Mouse (Mus musculus): Measurements from ENCODE around the gene Krt20.

Krt20 gene

DNA sequence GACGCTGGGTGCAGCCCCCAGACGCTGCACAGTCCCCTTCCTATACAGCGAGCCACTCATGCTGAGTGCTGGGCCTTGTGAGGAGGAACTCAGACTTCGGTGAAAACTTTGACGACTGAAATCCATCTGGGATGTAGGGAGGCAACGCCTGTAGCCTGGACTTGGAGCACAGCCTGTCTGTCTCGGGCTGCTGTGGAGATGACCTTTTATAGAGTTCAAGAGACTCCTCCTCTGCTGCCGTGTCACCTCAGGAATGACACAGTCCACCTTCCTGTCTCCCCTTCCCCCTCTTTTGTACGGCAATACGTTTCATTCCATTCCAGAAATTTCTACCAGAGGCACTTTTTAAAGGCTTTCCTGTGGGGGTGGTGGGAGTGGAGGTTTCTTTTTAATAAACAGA is at the start of gene Krt20:
Gene Krt20 (minus strand): TSS at position 179 of the 400 bp plus-strand sequence.
- DNase-seq: no peak

DNA sequence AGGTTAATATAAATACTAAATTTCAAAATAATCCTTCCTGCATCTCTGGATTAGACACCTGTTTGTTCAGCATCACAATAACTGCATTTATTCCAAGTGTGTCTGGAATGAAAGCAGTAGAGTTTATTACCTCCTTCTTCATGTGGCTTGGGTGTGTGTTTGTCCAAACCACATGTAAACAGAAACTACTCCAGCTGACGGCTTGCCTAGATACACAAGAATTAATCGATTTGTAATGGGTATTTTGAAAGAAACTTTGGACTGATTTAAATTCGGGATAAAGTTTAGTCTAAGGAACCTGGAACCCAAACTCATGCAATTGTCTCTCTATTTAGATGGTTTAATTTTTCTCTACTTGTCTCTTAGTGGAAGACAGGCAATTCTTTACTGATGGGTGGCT is 37.0 kb upstream of the Krt20 start:
- DNase-seq: no peak

DNA sequence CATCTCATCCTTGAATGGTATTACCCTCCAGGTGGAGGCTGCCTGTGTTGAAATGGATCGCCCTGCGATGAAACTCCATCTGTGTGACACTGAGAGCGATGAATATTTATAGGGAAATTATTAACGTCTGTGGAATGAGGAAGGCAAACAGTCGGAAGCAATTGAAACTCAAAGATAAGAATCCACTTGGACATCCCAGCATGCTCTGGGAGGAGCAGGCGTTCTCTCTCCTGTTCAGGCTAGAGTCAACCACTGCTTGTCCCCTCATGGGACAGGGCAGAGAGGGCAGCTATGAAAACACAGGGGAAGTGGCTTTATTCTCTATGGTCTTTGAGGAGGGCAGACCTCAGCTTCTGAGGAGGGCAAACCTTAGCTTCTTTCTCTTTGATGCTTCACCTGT is 35.5 kb upstream of the Krt20 start:
- no peak for DNase-seq

DNA sequence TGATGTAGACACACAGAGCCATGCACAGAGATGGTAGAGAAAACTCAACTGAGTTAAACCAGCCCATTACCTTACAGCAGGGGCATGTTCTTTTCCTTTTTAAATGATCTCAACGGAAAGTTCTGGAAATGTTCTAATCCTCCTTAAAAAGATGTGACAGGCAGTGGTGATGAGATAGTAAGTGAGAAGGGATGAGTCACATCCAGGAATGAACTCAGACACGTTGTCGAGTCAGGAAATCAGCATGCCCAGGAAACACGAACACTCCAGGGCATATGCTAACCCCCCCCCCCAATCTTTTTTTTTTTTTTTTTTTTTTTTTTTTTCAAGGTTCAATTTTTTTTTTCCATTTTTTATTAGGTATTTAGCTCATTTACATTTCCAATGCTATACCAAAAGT is 34.5 kb upstream of the Krt20 start:
- DNase-seq: no peak

DNA sequence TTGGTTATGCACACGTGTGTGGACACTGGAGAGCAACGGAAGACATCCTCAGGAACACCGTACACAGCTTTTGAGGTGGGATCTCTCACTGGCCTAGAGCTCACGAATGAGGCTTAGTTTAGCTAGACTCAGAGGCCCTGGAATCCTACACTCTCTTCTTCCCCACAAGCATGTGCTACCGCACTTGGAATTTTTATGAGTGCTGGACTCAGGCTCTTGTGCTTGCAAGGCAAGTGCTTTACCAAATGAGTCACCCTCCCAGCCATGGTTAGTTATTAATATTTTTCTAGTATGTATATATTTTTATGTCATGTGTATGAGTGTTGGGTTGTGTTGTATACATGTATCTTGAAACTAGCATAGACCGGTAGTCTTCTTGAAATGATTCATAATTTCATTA is 34.0 kb upstream of the Krt20 start:
- no peak for DNase-seq

DNA sequence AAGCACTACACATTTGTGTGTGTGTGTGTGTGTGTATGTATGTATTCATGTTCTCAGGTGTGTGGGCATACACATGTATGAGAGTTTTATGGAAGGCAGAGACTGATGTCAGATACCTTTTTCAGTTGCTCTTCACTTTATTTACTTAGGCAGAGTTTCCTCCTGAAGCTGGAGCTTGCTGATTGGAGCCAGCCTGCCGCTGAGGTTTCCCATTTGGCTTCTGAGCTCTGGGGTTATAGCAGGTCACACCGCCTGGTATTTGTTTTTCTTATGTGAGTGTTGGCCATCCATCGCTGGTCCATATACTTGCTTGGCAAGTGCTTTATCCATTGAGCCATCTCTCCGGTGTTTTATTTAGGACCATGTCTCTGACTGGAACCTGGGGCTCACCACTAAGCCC is 31.3 kb upstream of the Krt20 start:
- no peak for DNase-seq

DNA sequence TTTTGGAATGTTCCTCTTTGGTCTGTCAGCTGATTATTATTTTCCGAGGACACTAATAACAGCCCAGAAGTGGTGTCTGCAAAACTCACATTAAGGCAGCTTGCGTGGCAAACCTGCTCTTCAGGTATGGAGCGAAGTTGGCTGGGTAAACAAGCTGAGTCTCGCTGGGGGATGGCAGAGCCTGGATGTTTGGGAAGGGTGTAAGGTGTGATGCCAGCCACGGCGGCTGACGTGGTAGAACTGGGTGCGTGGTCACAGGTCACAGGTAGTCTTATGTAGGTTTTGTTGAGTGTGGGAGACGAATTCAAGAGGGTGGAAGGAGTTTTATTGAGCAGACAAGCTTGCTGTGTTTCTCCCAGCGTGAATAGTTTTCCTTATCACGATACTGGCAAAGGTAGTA is 30.6 kb upstream of the Krt20 start:
- DNase-seq: no peak

DNA sequence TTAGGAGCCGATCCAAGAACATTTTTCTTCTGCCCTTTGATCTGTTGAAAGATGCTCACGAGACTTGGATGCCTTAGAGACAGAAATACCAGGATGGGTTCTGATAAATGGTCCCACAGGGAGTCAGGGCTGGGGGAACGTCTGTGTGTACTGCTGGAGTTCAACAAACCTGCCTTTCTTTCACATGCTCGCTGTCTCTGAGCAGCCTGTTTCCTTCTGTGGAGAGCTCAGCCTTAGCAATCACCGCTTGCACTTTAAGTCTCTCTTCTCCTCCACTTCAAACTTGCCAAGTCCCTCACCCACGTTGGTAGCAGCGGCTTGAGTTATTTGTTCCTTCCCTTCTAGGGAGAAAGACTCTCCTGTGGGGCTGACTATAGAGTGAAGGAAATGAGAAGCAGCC is 28.4 kb upstream of the Krt20 start:
- DNase-seq: no peak

DNA sequence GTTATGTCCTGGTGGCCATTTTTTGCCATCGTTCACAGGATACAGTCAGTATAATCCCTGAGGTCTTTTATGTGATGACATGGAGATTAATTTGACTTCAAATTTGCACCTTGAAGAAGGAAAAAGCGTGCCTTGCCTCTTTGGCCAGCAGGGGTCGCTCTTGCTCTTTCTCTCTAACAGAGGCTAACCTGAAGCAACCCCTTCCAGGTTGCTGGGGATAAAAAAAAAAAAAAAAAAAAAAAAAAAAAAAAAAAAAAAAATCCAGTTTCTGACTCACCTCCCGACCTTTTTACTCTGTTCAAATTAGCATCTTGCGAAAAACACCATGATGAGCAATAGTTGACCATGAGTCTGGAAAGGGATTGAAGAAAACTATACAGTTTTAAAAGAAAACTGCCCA is 26.9 kb upstream of the Krt20 start:
- peak; percentile 54 to 85 for DNase-seq

DNA sequence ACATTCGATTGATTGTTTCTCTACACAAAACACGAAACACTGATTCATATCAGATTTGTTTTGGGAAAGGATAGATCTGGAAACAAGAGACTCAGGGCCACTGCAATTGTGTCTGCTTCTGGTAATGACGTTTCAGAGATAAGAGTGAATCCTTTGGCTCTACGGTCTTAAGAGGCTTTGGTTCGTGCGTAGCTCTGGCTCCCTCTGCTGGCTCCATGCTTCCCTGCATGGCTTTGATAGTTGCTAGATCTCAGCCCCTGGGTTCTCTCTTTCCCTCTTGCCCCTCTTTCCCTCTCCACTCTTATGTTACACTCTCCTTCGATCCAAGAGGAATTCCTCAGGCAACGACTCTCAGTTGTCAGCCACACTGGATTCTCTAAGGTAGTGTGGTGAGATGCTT is 25.2 kb upstream of the Krt20 start:
- DNase-seq: peak; percentile 41 to 80

DNA sequence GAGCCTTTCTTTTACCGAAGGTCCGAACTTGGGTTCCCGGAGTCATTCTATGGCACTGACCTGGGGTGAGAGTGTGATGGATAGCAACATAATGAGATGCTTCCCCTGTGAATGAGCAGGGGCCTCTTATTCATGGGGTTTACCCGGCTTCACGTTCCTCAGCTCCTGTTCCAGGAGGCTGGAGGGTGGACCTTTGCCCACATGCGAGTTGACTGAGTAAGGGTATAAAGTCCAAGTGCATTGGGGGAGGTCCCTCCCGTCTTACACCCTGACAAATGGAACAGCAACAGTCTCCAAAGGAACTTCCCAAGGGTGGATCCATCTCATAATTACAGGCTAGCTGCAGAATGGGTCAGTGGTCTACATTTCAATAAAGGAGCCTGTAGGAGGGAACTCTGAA is 23.8 kb upstream of the Krt20 start:
- peak; percentile 87 to 89 for DNase-seq

DNA sequence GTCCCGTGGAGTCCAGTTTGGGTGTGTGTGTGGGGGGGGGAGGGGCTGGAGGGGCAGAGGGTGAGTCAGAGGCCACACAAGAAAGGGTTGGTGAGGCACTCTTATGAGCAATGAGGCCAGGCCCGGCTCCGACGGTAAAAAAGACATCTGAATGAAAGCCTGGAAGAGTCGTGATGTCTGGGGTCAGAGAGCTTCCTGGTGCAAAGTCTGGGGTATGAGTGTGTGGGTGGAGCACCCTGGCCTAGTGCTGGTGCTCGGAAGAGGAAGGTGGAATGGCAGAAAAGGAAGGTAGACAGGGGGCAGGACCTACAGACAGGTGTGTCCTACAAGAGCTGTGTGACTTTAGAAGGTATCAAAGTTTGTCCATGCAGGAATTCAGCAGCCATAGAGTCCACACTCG is 20.9 kb upstream of the Krt20 start:
- no peak for DNase-seq

DNA sequence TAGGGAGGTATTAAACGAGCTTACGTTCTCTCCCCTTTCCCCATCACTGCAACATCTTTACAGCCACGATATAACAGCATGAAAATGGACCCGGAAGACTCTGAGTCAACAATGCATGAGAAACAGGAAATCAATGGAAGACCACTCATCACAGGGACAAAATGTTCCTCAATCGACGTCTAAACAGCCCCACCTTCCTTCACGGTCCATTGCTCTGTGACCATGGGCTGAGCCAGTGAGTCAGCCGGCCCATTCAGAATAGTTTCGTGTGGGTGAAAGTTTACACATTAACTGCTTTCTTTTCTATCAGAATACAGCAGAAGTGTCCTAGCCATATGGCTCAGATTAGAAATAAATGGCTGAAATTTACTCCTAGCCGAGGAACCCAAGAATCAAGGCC is 16.8 kb upstream of the Krt20 start:
- DNase-seq: peak; percentile 33 to 45

DNA sequence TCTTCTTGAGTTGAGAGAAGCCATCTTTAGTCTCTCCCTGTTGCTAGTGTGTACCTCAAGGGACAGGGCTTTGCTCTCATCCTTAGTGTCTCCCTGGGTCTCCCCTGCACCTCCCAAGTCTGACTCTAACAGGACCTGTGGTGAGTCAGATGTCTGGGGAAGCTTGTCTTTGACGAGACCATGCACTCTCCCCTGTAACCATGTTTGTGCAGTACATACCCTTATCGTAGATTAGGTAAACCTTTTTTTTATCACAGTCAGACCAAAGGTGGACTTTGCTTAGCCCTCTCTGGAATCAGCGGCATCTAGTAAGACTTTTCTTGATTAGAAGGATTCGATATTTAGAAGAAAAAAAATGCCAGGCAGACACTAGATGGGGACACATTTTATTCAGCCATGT is 16.1 kb upstream of the Krt20 start:
- no peak for DNase-seq

DNA sequence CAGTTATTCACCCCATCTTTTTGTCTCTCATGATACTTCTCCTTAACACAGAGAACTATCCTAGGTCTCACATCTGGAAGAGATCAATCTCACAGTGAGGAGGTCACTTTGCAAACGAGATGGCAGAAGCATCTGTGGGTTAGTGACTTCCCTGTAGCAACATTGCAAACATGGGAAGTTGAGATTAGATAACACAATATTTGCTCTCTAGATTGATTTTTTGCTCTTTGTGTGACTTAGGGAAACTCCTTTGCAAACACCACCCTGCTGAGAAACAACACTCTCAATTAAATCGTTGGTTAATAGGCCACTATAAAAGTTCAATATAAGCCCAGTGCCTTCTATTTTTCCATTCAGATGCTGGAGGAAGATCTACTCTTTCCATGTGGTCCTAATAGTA is 10.8 kb upstream of the Krt20 start:
- no peak for DNase-seq

DNA sequence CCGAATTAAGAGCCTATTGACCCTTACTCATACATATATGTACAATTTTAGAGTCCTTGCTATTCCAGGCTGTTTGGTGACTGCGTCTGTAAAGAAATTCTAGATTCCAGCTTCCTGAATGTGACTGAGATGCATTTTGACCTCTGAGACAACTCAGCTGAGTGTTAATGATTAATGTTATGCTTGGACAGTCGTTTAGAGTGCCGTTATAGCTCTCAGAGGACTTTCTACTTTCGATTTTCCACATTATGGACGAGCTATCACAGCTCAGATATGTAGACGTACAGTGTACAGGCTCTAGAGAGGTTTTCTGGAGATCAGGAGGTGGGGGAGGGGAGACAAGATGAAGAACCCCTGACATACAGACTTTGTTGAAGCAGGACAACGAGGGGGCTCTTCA is 3.3 kb upstream of the Krt20 start:
- DNase-seq: peak in 1 of 2 experiments; percentile 51

DNA sequence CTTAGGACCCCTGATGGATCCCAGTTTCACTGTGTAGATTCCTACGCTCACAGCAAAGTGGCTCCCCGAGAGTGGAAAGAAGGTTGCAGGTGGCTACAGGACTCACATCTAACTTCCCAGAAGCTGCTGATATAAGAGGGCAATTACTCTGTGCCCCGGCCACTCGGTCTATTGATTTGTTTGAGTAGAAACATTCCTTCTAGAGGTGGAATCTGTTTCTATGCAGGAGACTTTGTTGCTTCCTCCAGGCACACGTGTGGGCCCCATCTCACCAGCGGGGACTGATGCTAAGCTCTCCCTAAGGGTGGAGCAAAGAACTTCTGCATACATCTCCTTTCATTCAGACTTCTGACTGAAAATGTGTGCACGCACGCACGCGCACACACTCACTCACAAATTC is 1.5 kb upstream of the Krt20 start:
- no peak for DNase-seq

DNA sequence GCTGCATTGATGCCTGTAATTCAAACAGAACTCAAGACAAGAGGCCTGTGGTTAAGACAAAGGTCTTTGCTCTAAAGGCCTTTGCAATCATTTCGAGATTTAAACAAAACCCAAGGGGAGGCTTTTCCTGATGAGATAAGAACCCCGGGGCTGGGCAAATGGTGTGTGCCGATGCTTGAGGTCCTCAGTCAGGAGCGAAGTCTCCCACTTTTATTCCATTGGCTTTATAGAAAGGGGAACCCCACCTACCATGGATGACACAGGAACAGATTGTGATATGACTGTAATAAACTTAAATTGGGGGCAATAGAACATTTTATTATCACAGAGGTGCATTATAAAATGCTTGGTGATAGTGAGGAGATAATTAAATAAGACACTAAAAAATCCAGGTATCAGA is 1.3 kb downstream of the Krt20 start:
- DNase-seq: no peak

DNA sequence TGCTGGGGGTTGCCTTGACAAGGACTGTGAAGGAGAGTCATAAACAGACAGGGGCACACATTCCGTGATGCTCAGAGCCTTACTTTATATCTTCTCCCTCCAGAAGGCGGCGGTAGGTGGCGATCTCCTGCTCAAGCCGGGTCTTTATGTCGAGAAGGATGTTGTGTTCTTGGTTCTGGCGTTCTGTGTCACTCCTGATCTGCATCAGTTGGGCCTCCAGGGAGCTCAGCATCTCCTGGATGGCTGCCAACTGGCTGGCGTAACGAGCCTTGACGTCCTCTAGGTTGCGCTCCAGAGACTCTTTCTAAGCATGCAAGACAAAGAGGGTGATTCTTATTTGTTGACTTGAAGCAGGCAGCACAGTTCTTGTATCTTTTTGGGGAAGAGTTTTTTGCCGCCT is 7.3 kb downstream of the Krt20 start:
- peak; percentile 15 to 61 for DNase-seq

DNA sequence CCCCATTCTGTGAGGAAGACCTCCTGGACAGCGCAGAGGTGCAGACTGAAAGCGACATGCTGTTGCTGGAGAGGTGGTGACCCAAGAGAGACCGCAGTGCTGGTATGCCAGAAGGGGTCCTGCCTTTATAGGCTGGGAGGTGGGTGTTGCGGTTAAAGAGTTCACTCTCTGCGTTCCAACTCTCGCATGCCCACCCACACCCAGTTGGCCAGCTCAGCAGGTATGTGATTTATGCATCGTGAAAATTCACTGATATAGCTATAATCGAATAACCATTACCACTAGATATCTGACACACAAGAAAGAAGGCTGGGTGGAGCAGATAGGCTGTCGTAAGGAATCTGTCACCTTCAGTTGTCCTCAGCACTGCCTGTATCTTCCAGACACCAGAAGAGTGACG is 15.8 kb downstream of the Krt20 start, which contains the start of gene Krt12:
Gene Krt12 (minus strand): TSS at position 101 of the 400 bp plus-strand sequence.
- DNase-seq: no peak

DNA sequence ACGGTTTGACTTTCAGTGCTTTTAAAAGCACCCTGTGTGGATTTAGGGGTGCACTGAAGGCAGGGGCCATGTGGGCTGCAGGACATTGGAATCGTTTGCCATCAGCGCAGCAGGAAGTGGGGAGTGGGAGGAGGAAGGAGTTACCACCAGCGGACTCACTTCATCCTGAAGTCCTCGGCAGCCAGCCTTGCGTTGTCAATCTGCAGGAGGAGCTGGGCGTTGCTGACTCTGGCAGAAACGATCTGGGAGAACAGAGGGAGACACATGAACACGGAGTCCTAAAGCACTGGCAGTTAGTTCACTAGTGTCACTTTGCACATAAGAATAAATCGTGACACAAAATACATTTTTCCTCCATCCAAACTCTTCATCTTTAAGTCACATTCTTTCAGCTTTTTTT is 17.4 kb downstream of the Krt20 start:
- no peak for DNase-seq

DNA sequence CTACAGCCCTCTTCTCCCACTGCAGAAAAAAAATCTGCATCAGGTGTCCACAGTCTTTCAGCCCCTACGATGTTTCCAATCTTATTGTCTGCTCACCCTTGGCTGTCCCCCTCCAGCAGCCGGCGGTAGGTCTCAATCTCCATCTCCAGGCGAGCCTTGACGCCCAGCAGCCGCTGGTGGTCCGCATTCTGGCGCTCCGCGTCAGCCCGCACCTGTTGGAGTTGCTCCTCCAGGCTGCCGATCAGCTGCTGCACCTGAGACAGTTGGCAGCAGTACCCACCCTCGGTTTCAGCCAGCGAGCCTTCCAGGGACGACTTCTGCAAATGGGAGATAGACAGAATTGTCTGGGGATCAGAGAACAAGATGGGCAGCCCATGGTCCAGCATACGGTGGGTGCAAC is 20.1 kb downstream of the Krt20 start:
- DNase-seq: no peak

DNA sequence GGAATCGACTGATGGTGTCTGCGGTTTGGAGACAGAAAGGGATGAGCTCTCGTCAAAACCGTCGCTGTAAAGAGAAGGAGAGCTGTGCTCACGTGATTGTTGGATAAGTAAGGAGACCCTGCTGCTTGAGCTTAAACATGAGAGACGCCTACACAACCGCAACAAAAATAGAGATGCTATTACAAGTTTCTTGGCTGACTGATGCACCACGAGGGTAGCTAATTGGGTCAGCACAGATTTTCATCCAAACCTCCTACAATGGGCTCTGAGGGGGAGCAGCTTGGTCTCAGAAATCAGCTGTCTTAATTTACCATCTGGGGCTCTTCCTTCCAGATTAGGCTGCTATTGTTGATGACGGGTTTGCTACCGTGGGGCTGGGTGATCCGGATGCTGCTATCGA is 21.0 kb downstream of the Krt20 start:
- no peak for DNase-seq

DNA sequence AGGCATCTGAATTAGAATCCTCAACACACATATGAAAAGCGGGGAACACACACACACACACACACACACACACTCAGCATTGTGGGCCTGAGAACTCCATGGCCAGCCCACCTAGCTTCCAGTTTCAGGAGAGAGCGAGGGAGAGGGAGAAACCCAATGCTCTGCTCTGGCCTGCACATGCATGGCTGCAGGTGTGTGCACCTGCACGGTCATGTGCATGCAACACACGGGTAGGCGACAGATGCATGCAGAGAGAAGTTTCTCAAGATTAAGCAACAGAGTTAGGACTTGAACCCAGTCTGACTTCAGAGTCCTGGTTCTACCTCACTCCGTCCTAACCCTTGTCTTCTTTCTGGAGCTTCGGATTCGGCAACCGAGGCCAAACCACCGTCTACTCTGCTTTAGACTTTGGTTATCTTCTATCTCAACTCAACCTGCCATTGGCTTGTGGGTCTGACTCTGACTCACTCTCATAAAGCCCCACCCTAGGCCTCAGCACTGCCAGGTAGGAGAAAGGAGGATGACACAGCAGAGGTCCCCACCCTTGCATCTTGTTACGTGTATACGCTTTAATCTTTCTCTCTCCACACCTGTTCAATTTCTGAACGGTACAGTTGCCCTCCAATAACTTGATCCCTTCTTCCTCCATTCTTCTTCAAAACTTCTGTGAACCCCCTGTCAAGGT is 23.3 kb downstream of the Krt20 start:
- DNase-seq: no peak

DNA sequence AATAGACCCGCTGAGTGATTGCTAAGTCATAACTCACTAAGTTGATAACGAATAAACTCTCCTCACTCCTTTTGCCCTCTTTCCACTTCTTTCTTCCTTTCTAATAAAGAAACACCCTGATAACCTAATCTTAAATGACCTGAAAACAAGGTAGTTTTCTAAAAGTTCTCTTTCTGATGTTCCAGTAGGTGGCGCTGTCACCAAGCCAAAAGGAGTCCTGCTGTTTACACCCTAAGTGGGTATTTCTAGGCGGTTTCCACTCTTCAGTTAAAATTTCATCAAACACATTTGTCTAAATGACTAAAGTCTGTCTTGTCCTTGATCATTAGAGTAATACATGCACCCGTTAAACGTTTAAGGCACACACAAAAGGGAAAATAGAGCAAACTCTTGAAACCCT is 24.7 kb downstream of the Krt20 start:
- DNase-seq: peak; percentile 10 to 26

DNA sequence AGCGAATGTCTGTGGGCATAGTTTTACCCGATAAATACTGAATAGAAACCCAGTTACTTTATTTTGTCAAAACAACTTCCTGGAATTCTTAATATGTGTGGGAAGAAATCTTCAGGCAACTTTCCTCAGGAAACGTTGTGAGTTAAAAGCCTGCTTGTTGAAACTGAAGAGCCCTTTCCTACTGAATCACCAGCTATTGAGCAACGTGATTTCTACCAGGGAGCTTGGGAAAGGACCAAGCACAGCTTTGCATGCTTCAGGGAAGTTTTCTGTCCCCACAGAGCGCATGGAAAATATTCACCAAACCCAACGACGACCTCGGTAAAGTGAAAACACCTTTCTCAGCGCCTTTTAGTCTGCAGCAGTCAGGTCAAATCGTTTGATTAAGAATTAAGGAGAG is 31.8 kb downstream of the Krt20 start:
- no peak for DNase-seq
